7 mouse cellular contexts compared by ENCODE assay signal in the genomic region with DNA sequence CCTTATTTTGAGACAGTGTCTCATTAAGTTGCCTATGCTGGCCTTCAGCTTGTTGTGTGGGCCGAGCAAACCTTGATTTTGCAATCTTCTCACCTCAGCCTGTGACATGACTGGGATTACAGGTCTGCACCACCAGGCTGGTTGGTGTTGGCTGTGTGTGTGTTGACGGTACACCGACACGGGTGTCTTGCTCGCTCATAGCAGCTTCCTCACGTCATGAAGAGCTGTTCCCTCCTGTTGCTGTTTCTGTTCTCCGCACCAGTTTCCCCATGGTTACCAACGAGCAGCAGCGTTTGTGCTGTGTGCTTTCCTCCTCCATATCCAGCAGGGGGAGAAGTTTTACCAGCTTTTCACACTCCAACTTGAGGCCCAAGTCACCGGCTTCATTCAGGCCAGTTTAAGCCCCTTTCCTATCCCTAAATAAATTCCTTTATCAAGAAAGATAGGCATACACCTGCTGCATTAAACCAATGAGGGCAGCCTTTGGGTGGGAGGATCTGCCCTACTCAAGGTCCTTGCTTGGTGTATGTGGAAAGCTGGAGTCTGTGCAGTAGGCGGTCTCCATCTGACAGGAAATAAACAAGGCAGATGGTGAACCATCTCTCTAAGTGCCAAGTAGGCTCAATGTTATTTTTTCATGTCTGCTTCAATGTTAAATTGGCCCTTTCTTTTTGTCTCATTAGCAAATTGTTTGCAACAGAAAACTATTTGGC. TPM values are rescaled to one million over a fixed set of nuclear protein-coding genes. Genes with fewer than 3 reads are reported as not detected.
A peak's percentile ranks its signal among the peaks of the same experiment; 100 is the strongest.
DNase-seq lines count a peak whose midpoint lies in the region.

No protein-coding gene starts in this region.

- peak; percentile 68 to 71 for DNase-seq in CD8-positive naive resting alpha-beta T cell, adult 2 months (ENCODE audit: low read depth in 2 of 2, low spot score in 2 of 2)
- peak; percentile 65 to 88 for DNase-seq in adrenal gland, adult (ENCODE audit: inconsistent age in 2 of 2, low spot score in 1 of 2)
- peak; percentile 33 for DNase-seq in embryo, embryonic 9.5 days (ENCODE audit: extremely low spot score)
- DNase-seq in heart, postnatal 36 days: peak; percentile 12 to 19
- peak; percentile 92 for DNase-seq in layer of hippocampus, adult 9-10 months (ENCODE audit: low spot score)
- DNase-seq in lung, postnatal 10 days: peak; percentile 73
- DNase-seq in right cerebral cortex, postnatal 10 days (ENCODE audit: low spot score in 2 of 2): peak; percentile 77 to 87

- intact Hi-C loops in heart, postnatal 36 days (cut with DNase I): loop anchor here (2.0 kb wide), 2 partner anchors 76 to 122 kb away; partner anchors contain the start of gene Rab27a

RNA-seq across cellular contexts. Expression of gene Gm44503, which starts 9.9 kb away (rescaled TPM):
- not detected for total RNA-seq in heart, postnatal 36 days (2021)

RNA-seq across cellular contexts. Expression of gene Dyx1c1, which starts 9.9 kb away (rescaled TPM):
- total RNA-seq in heart, postnatal 36 days (2021): under 1 TPM; 0.50 to 0.84 TPM

RNA-seq across cellular contexts. Expression of gene Ccpg1os, which starts 16.7 kb away (rescaled TPM):
- 1 to 10 TPM; 8.9 to 9.7 TPM for total RNA-seq in heart, postnatal 36 days (2021)

RNA-seq across cellular contexts. Expression of gene Ccpg1, which starts 16.7 kb away (rescaled TPM):
- total RNA-seq in heart, postnatal 36 days (2021): 10 to 100 TPM; 81.3 to 92.5 TPM

RNA-seq across cellular contexts. Expression of gene Pygo1, which starts 43.1 kb away (rescaled TPM):
- total RNA-seq in heart, postnatal 36 days (2021): 10 to 100 TPM; 11.9 to 12.5 TPM

Comparison
In these comparisons a context has a peak if more than half of its experiments do, and no peak if none do; other contexts are left out.
1. Peak in every context shown above with its lines: DNase-seq.
2. DNase-seq: peak in every context shown above with its lines; median percentile 92 in layer of hippocampus, adult 9-10 months; 82 in right cerebral cortex, postnatal 10 days; 76 in adrenal gland, adult; 73 in lung, postnatal 10 days; 70 in CD8-positive naive resting alpha-beta T cell, adult 2 months; 33 in embryo, embryonic 9.5 days; 16 in heart, postnatal 36 days.